Mouse (Mus musculus) embryonic fibroblast, embryonic 13.5 days (primary cell): ENCODE measurements around the gene 4930469K13Rik.

Source experiments
- CTCF ChIP-seq: IDR thresholded peaks from 2 replicates; pipeline ENCODE4 v1.5.1; 2011; ENCODE audit warnings: mild to moderate bottlenecking, control low read depth, low read length, moderate library complexity, borderline replicate concordance; ENCODE audit not compliant: insufficient read depth
- POLR2A ChIP-seq: IDR thresholded peaks from 2 replicates; pipeline ENCODE4 v1.6.1; 2011; ENCODE audit warnings: low read depth, mild to moderate bottlenecking, control low read depth, low read length, moderate library complexity

- TF ChIP-seq CTCF (no peak), POLR2A (no peak)
Measured at GRCm38 (mm10) chr11:34063702-34064485, 34.5 kb downstream of the 4930469K13Rik start.
